Mouse (Mus musculus) intestine, embryonic 16.5 days (tissue): ENCODE data around the gene Gm18596. TPM values are rescaled to one million over a fixed set of nuclear protein-coding genes. Genes with fewer than 3 reads are reported as not detected.
"Not testable (repeated sequence)": the region's sequence is repeated elsewhere in the genome, so short reads cannot be mapped to it uniquely, and the experiment has no call there.

Experiments
- ATAC-seq: fragments of 200-750 bp; cut with Nextera tagmentation; 2 replicates; pipeline ENCODE4 v1.8.0; 2017; ENCODE audit warnings: moderate TSS enrichment, moderate library complexity
- H3K27ac ChIP-seq: fragments of 300-500 bp; sonication (generic); 2 replicates; pipeline ENCODE4 v1.5.1; 2014; ENCODE audit warnings: mild to moderate bottlenecking, low read length
- H3K27me3 ChIP-seq: fragments of 300-500 bp; sonication (generic); replicated peaks from 2 replicates; pipeline ENCODE4 v1.6.1; 2014; ENCODE audit warnings: low read length, control low read depth, mixed read lengths; ENCODE audit not compliant: control insufficient read depth, insufficient read depth
- H3K36me3 ChIP-seq: fragments of 300-500 bp; sonication (generic); 2 replicates; pipeline ENCODE4 v1.6.1; 2014; ENCODE audit warnings: low read length, control low read depth; ENCODE audit not compliant: control insufficient read depth, insufficient read depth
- H3K4me1 ChIP-seq: fragments of 300-500 bp; sonication (generic); 2 replicates; pipeline ENCODE4 v1.6.1; 2014; ENCODE audit warnings: low read length, control low read depth, mixed read lengths; ENCODE audit not compliant: control insufficient read depth, insufficient read depth
- H3K4me2 ChIP-seq: fragments of 300-500 bp; sonication (generic); 2 replicates; pipeline ENCODE4 v1.6.1; 2014; ENCODE audit warnings: low read depth, low read length, control low read depth
- H3K4me3 ChIP-seq: fragments of 300-500 bp; sonication (generic); 2 replicates; pipeline ENCODE4 v1.5.1; 2014; ENCODE audit warnings: mild to moderate bottlenecking, low read length
- H3K9ac ChIP-seq: fragments of 300-500 bp; sonication (generic); 2 replicates; pipeline ENCODE4 v1.6.1; 2014; ENCODE audit warnings: low read depth, low read length
- H3K9me3 ChIP-seq: fragments of 300-500 bp; sonication (generic); 2 replicates; pipeline ENCODE4 v1.6.1; 2016; ENCODE audit warnings: low read length, control low read depth; ENCODE audit not compliant: control insufficient read depth
- WGBS: fragments of 180-500 bp; shearing (Covaris S2); extraction: QIAGEN DNeasy Blood & Tissue Kit; methylation state at CpG from one replicate; pipeline ENCODE4 v1.1.7; 2014; 5-methylcytosine and 5-hydroxymethylcytosine counted together
- polyA plus RNA-seq: library from polyadenylated mRNA; unstranded; fragments of >200 nt; fragmentation: Nextera tagmentation; extraction: Ambion mirVana; gene quantifications from 2 replicates; pipeline ENCODE4 v1.2.1, GENCODE M21; 2015

Gene Gm18596
- polyA plus RNA-seq, 1 experiment from 2014 or later: not detected

GRCm38 (mm10) chr10:77759582-77759981, 17.1 kb upstream of the Gm18596 start, which contains the start of gene Gm3233:
TSS of gene Gm3233 (minus strand) at chr10:77759682.
- not testable (repeated sequence) for H3K9ac ChIP-seq, H3K4me1 ChIP-seq, H3K9me3 ChIP-seq, ATAC-seq, H3K27me3 ChIP-seq, H3K4me2 ChIP-seq, H3K4me3 ChIP-seq, H3K36me3 ChIP-seq, H3K27ac ChIP-seq
- WGBS: no CpG with 5 or more reads among the region's 1 CpGs

- H3K9me3 ChIP-seq: no peaks in the 10 kb centered on the region
- no peaks in the 10 kb centered on the region for H3K4me1 ChIP-seq
- ATAC-seq: no peak
Measured at GRCm38 (mm10) chr10:77753448-77753847, 11.0 kb upstream of the Gm18596 start.

GRCm38 (mm10) chr10:77752312-77752711, 9.9 kb upstream of the Gm18596 start:
- 56% methylated on average over 3 of the region's 3 CpGs for WGBS

More at GRCm38 (mm10) chr10:77753448-77753847, 11.0 kb upstream of the Gm18596 start:
- H3K27ac ChIP-seq: no peak overlapping the region
- no peak overlapping the region for H3K9ac ChIP-seq
- H3K4me3 ChIP-seq: no peak overlapping the region
- H3K27me3 ChIP-seq: no peaks in the 10 kb centered on the region
- no peak overlapping the region for H3K4me2 ChIP-seq
- no peaks in the 10 kb centered on the region for H3K36me3 ChIP-seq

GRCm38 (mm10) chr10:77751254-77751653, 8.8 kb upstream of the Gm18596 start, which contains the start of gene Gm9736:
TSS of gene Gm9736 (minus strand) at chr10:77751354.
- 75% methylated on average over 1 of the region's 1 CpGs for WGBS
- not testable (repeated sequence) for H3K4me2 ChIP-seq, H3K4me1 ChIP-seq, H3K4me3 ChIP-seq, H3K27me3 ChIP-seq, H3K36me3 ChIP-seq, H3K9ac ChIP-seq, H3K27ac ChIP-seq, H3K9me3 ChIP-seq, ATAC-seq

More at GRCm38 (mm10) chr10:77752312-77752711, 9.9 kb upstream of the Gm18596 start:
- not testable (repeated sequence) for ATAC-seq, H3K27me3 ChIP-seq, H3K9ac ChIP-seq, H3K4me3 ChIP-seq, H3K9me3 ChIP-seq, H3K4me1 ChIP-seq, H3K36me3 ChIP-seq, H3K4me2 ChIP-seq, H3K27ac ChIP-seq

GRCm38 (mm10) chr10:77750686-77751085, 8.2 kb upstream of the Gm18596 start:
- WGBS: 62% methylated on average over 1 of the region's 1 CpGs
- H3K4me3 ChIP-seq, H3K9me3 ChIP-seq, H3K27ac ChIP-seq, H3K9ac ChIP-seq, H3K4me2 ChIP-seq, ATAC-seq, H3K36me3 ChIP-seq, H3K4me1 ChIP-seq, H3K27me3 ChIP-seq: not testable (repeated sequence)

- peaks cover 3% of the 10 kb centered on the region; the same call in 1 of the 2 replicates for H3K9me3 ChIP-seq
- WGBS: 81% methylated on average over 4 of the region's 4 CpGs
Measured at GRCm38 (mm10) chr10:77738929-77739328, 3.5 kb downstream of the Gm18596 start.

GRCm38 (mm10) chr10:77735928-77736327, 6.5 kb downstream of the Gm18596 start:
- H3K27ac ChIP-seq: no peak overlapping the region
- H3K36me3 ChIP-seq: no peaks in the 10 kb centered on the region
- H3K9me3 ChIP-seq: peaks cover 3% of the 10 kb centered on the region; the same call in 1 of the 2 replicates
- no peak overlapping the region for H3K4me3 ChIP-seq
- no peak for ATAC-seq
- no peaks in the 10 kb centered on the region for H3K4me1 ChIP-seq
- H3K27me3 ChIP-seq: no peaks in the 10 kb centered on the region
- WGBS: 91% methylated on average over 1 of the region's 1 CpGs
- H3K9ac ChIP-seq: no peak overlapping the region
- no peak overlapping the region for H3K4me2 ChIP-seq

More at GRCm38 (mm10) chr10:77738929-77739328, 3.5 kb downstream of the Gm18596 start:
- H3K4me1 ChIP-seq: no peaks in the 10 kb centered on the region
- H3K9ac ChIP-seq: no peak overlapping the region
- no peaks in the 10 kb centered on the region for H3K27me3 ChIP-seq
- H3K27ac ChIP-seq: no peak overlapping the region
- no peak for ATAC-seq
- no peak overlapping the region for H3K4me3 ChIP-seq
- no peaks in the 10 kb centered on the region for H3K36me3 ChIP-seq
- no peak overlapping the region for H3K4me2 ChIP-seq

GRCm38 (mm10) chr10:77729241-77729640, 13.2 kb downstream of the Gm18596 start:
- H3K36me3 ChIP-seq: no peaks in the 10 kb centered on the region
- H3K9me3 ChIP-seq: no peaks in the 10 kb centered on the region
- no peaks in the 10 kb centered on the region for H3K4me1 ChIP-seq
- no peak for ATAC-seq
- H3K27ac ChIP-seq: no peak overlapping the region
- H3K4me3 ChIP-seq: no peak overlapping the region
- H3K4me2 ChIP-seq: no peak overlapping the region
- WGBS: 49% methylated on average over 4 of the region's 4 CpGs
- H3K27me3 ChIP-seq: no peaks in the 10 kb centered on the region
- H3K9ac ChIP-seq: no peak overlapping the region

GRCm38 (mm10) chr10:77728280-77728679, 14.2 kb downstream of the Gm18596 start:
- Histone ChIP-seq H3K27ac (no peak overlapping the region), H3K36me3 (no peaks in the 10 kb centered on the region), H3K4me2 (no peak overlapping the region), H3K9ac (no peak overlapping the region), H3K4me3 (no peak overlapping the region), H3K4me1 (no peaks in the 10 kb centered on the region), H3K27me3 (no peaks in the 10 kb centered on the region), H3K9me3 (no peaks in the 10 kb centered on the region)
- no peak for ATAC-seq
- 59% methylated on average over 4 of the region's 4 CpGs for WGBS

GRCm38 (mm10) chr10:77726186-77726585, 16.3 kb downstream of the Gm18596 start, which contains the start of gene Gm10100:
TSS of gene Gm10100 (plus strand) at chr10:77726486.
- H3K27me3 ChIP-seq: no peaks in the 10 kb centered on the region
- H3K4me3 ChIP-seq: no peak within 1 kb of the TSS
- H3K4me2 ChIP-seq: no peak within 1 kb of the TSS
- no peak for ATAC-seq
- WGBS: 31% methylated on average over 3 of the region's 3 CpGs
- H3K9me3 ChIP-seq: no peaks in the 10 kb centered on the region
- H3K27ac ChIP-seq: no peak within 1 kb of the TSS
- no peak within 1 kb of the TSS for H3K9ac ChIP-seq
- H3K36me3 ChIP-seq: no peaks in the 10 kb centered on the region
- H3K4me1 ChIP-seq: no peaks in the 10 kb centered on the region
